Mouse (Mus musculus): ENCODE measurements at regions not wholly inside any gene's neighbourhood (a gene's known extent, or its start where the extent isn't known, plus 50 kb on each side); places are given as distances from the start of the nearest gene placed in this dataset.
"Not testable (repeated sequence)": the region's sequence is repeated elsewhere in the genome, so short reads cannot be mapped to it uniquely, and the experiment has no call there.

- not testable (repeated sequence) for H3K4me1 ChIP-seq (ENCODE audit: control insufficient read depth, insufficient read depth, low read length); H3K4me3 ChIP-seq (ENCODE audit: insufficient read depth, low read depth, low read length); H3K27me3 ChIP-seq (replicated peaks; ENCODE audit: control insufficient read depth, insufficient read depth, low read length); H3K36me3 ChIP-seq (ENCODE audit: control insufficient read depth, insufficient read depth, low read length); H3K27ac ChIP-seq (ENCODE audit: insufficient read depth, low read depth, low read length)
- DNase-seq: peak; percentile 57
- 34% methylated on average over 5 of the region's 5 CpGs for WGBS
Observed at GRCm38 (mm10) chr14:112218476-112218875, 543.6 kb downstream of the Slitrk5 start.

GRCm38 (mm10) chr14:112230461-112230860, 555.6 kb downstream of the Slitrk5 start:
- H3K36me3 ChIP-seq (ENCODE audit: control insufficient read depth, insufficient read depth, low read length): no peaks in the 10 kb centered on the region
- 88% methylated on average over 2 of the region's 2 CpGs for WGBS
- DNase-seq: no peak
- H3K27me3 ChIP-seq (replicated peaks; ENCODE audit: control insufficient read depth, insufficient read depth, low read length): no peaks in the 10 kb centered on the region
- H3K4me1 ChIP-seq (ENCODE audit: control insufficient read depth, insufficient read depth, low read length): no peaks in the 10 kb centered on the region
- H3K27ac ChIP-seq (ENCODE audit: insufficient read depth, low read depth, low read length): no peak overlapping the region
- H3K4me3 ChIP-seq (ENCODE audit: insufficient read depth, low read depth, low read length): no peak overlapping the region
- TF ChIP-seq POLR2A (IDR thresholded peaks at IDR 0.05; ENCODE audit: low read depth, low read length) (no peak), CTCF (conservative IDR thresholded peaks at IDR 0.05; ENCODE audit: insufficient read depth, insufficient read length, low read depth, low read length) (no peak)

GRCm38 (mm10) chr14:112239529-112239928, 564.6 kb downstream of the Slitrk5 start:
- no peak overlapping the region for H3K4me3 ChIP-seq (ENCODE audit: insufficient read depth, low read depth, low read length)
- H3K27ac ChIP-seq (ENCODE audit: insufficient read depth, low read depth, low read length): no peak overlapping the region
- no peaks in the 10 kb centered on the region for H3K36me3 ChIP-seq (ENCODE audit: control insufficient read depth, insufficient read depth, low read length)
- no peaks in the 10 kb centered on the region for H3K27me3 ChIP-seq (replicated peaks; ENCODE audit: control insufficient read depth, insufficient read depth, low read length)
- DNase-seq: no peak
- H3K4me1 ChIP-seq (ENCODE audit: control insufficient read depth, insufficient read depth, low read length): no peaks in the 10 kb centered on the region
- TF ChIP-seq POLR2A (IDR thresholded peaks at IDR 0.05; ENCODE audit: low read depth, low read length) (no peak), CTCF (conservative IDR thresholded peaks at IDR 0.05; ENCODE audit: insufficient read depth, insufficient read length, low read depth, low read length) (no peak)

- H3K4me3 ChIP-seq (ENCODE audit: insufficient read depth, low read depth, low read length): no peak overlapping the region
- H3K27ac ChIP-seq (ENCODE audit: insufficient read depth, low read depth, low read length): no peak overlapping the region
- H3K27me3 ChIP-seq (replicated peaks; ENCODE audit: control insufficient read depth, insufficient read depth, low read length): no peaks in the 10 kb centered on the region
- DNase-seq: no peak
- no peaks in the 10 kb centered on the region for H3K36me3 ChIP-seq (ENCODE audit: control insufficient read depth, insufficient read depth, low read length)
- H3K4me1 ChIP-seq (ENCODE audit: control insufficient read depth, insufficient read depth, low read length): no peaks in the 10 kb centered on the region
- TF ChIP-seq CTCF (conservative IDR thresholded peaks at IDR 0.05; ENCODE audit: insufficient read depth, insufficient read length, low read depth, low read length) (no peak), POLR2A (IDR thresholded peaks at IDR 0.05; ENCODE audit: low read depth, low read length) (no peak)
Observed at GRCm38 (mm10) chr14:112248165-112248564, 573.3 kb downstream of the Slitrk5 start.

- Histone ChIP-seq H3K4me1 (ENCODE audit: control insufficient read depth, insufficient read depth, low read length) (no peaks in the 10 kb centered on the region), H3K4me3 (ENCODE audit: insufficient read depth, low read depth, low read length) (no peak overlapping the region), H3K36me3 (ENCODE audit: control insufficient read depth, insufficient read depth, low read length) (no peaks in the 10 kb centered on the region), H3K27ac (ENCODE audit: insufficient read depth, low read depth, low read length) (no peak overlapping the region), H3K27me3 (replicated peaks; ENCODE audit: control insufficient read depth, insufficient read depth, low read length) (no peaks in the 10 kb centered on the region)
- peak; percentile 5 for DNase-seq
- WGBS: 47% methylated on average over 3 of the region's 3 CpGs
- no peak for TF ChIP-seq POLR2A (IDR thresholded peaks at IDR 0.05; ENCODE audit: low read depth, low read length)
Observed at GRCm38 (mm10) chr14:112298002-112298777, 623.3 kb downstream of the Slitrk5 start.

- no peak for TF ChIP-seq POLR2A (IDR thresholded peaks at IDR 0.05; ENCODE audit: low read depth, low read length)
- no peak for TF ChIP-seq CTCF (conservative IDR thresholded peaks at IDR 0.05; ENCODE audit: insufficient read depth, insufficient read length, low read depth, low read length)
- Histone ChIP-seq H3K36me3 (ENCODE audit: control insufficient read depth, insufficient read depth, low read length) (no peaks in the 10 kb centered on the region), H3K27me3 (replicated peaks; ENCODE audit: control insufficient read depth, insufficient read depth, low read length) (no peaks in the 10 kb centered on the region), H3K4me1 (ENCODE audit: control insufficient read depth, insufficient read depth, low read length) (no peaks in the 10 kb centered on the region), H3K4me3 (ENCODE audit: insufficient read depth, low read depth, low read length) (no peak overlapping the region), H3K27ac (ENCODE audit: insufficient read depth, low read depth, low read length) (no peak overlapping the region)
- 66% methylated on average over 2 of the region's 2 CpGs for WGBS
- no peak for DNase-seq
Observed at GRCm38 (mm10) chr14:112325602-112326001, 650.7 kb downstream of the Slitrk5 start.

All from kidney, adult 2 months (tissue).